Mouse (Mus musculus) layer of hippocampus, postnatal 14 days (tissue): ENCODE measurements around the gene Hspa1a. TPM values are rescaled to one million over a fixed set of nuclear protein-coding genes. Genes with fewer than 3 reads are reported as not detected.
"Not testable (repeated sequence)": the region's sequence is repeated elsewhere in the genome, so short reads cannot be mapped to it uniquely, and the experiment has no call there.

Experiments used
- DNase-seq, 2 experiments: peaks; one replicate each; pipeline ENCODE4 v3.0.0; 2021 to 2022; ENCODE audit warnings: low spot score in 2 of 2, mixed read lengths in 1 of 2
- total RNA-seq, 2 experiments: library from RNA; stranded (reverse); gene quantifications; 2 replicates each; pipeline ENCODE4 v1.2.3; 2021

Gene Hspa1a
- total RNA-seq, 2 experiments from 2014 or later: 12.4 to 13.1 TPM

DNA sequence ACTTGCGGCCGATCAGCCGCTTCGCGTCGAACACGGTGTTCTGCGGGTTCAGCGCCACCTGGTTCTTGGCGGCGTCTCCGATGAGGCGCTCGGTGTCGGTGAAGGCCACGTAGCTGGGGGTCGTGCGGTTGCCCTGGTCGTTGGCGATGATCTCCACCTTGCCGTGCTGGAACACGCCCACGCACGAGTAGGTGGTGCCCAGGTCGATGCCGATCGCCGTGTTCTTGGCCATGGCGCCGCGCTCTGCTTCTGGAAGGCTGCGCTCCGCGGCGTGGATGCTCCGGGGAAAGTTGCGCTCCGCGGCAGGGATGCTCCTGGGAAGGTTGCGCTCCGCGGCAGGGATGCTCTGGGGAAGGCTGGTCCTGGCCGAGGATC is 275 bp downstream of the Hspa1a start:
- DNase-seq: not testable (repeated sequence)

DNA sequence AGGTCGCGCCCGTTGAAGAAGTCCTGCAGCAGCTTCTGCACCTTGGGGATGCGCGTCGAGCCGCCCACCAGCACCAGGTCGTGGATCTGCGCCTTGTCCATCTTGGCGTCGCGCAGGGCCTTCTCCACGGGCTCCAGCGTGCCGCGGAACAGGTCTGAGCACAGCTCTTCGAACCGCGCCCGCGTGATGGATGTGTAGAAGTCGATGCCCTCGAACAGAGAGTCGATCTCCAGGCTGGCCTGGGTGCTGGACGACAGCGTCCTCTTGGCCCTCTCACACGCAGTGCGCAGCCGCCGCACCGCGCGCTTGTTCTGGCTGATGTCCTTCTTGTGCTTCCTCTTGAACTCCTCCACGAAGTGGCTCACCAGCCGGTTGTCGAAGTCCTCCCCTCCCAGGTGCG is 1.1 kb downstream of the Hspa1a start:
- DNase-seq: not testable (repeated sequence)

DNA sequence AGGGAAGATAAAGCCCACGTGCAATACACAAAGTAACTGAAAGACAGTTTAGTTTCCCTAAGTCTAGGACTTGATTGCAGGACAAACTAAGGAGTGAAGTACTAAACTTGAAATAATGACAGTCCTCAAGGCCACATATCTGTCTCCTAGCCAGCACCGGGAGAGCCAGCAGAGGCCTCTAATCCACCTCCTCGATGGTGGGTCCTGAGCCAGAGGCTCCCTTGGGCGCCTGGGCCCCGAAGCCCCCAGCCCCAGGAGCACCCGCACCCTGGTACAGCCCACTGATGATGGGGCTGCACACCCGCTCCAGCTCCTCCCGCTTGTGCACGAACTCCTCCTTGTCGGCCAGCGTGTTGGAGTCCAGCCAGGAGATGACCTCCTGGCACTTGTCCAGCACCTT is 2.1 kb downstream of the Hspa1a start, which contains the start of gene Gm20481:
Gene Gm20481, plus strand, starts transcription at position 91 of the 400 bp plus-strand sequence.
- not testable (repeated sequence) for DNase-seq

DNA sequence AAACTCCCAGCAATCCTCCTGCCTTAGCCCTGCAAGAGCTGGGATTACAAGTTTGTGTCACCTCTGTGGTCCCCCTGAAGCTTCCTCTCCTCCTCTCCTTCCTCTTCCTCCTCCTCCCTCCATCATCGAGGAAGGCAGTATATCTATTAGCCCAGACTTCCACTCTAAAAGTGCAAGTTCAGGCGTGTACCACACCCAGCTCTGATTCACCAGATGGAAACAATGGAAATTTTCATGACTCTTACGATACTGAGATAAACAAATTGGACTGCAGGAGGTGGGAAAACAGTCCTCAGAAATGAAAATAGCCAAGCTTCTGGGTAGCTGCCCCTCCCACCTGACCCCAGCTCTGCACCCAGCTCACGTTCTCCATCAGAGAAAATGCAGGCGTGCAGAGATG is 6.3 kb downstream of the Hspa1a start:
- no peak for DNase-seq

DNA sequence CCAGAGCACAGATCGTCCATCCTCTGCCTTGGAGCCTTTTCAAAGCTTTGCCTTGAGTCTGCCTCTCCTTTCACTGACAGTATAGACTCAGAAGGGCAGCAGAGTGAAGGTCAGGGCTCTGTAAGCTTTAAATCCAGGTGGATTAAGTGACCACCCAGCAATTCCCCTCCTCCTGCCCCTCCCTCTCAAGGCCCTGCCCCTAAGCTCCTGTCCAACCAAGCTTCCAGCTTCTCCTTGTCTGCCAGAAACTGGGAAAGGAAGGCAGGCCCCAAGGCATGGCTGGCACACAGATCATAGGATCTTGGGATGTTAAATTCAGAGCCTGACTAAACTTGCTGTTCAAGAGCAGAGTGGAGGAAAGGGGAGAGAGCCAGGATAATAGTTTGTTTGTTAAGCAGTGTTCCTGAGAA is 7.3 kb downstream of the Hspa1a start:
- no peak for DNase-seq

DNA sequence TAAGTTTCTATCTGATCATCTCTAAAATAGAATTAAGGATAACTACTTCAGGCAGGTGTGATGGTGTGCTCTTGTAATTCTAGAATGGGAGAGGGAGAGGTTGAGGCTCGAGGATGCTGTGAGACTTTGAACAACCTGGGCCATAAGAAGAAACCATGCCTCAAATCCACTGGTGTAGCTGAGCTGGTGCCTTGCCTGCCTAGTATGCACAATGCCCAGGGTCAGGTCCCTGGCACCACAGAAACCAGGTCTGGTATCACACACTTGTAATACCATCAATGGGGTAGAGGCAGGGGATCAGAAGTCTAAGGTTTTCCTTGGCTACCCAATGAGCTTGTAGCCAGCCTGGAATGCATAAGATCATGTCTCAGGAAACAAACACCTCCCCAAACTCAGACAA is 9.1 kb downstream of the Hspa1a start:
- DNase-seq: no peak

DNA sequence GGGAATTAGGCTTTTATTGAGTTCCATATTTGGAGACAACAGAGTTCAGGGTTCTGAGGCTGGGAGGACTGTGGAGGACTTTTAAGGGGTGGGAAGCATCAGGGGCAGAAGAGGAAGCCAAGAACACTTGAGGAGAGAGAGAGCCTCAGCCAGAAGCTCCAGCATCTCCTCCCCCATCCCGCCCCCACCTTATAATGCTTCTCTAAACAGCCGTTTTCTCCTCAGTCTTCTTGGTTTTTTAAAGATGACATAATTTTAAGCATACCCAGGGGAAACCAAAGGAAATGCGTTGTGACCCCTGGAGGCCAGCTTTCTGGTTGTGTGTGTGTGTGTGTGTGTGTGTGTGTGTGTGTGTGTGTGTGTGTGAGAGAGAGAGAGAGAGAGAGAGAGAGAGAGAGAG is 9.8 kb downstream of the Hspa1a start:
- no peak for DNase-seq

DNA sequence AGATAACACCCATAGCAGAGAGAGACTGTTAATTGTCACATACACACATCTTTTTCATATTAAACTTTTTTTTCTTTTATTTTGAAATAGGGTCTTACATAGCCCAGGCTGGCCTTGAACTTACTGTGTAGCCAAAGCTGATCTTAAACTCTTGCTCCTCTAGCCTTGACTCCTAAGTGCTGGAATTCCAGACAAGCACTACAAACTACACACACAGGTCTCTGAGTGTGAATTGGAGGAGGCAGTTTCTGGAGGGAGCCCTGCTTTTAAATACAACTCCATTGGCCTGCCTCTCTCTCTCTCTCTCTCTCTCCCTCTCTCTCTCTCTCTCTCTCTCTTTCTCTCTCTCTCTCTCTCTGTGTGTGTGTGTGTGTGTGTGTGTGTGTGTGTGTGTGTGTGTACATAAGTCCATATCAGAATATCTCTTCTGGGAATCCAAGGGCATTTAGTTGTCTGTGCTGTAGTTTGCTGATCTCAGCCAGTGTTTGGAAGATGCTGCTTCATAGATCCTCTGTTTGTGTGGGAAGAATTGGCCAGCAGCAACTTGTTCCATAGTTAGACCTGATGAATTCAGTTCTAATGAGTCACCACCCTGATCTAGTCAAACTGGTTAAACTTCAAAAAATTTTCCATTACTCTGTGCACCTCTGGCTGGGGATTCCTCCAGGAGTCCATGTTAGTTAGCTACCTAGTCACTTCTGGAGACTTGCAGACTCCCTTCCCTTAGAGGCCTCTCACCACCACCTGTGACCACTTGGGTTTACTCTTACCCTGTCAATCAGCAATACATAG is 11.1 kb downstream of the Hspa1a start:
- no peak for DNase-seq

DNA sequence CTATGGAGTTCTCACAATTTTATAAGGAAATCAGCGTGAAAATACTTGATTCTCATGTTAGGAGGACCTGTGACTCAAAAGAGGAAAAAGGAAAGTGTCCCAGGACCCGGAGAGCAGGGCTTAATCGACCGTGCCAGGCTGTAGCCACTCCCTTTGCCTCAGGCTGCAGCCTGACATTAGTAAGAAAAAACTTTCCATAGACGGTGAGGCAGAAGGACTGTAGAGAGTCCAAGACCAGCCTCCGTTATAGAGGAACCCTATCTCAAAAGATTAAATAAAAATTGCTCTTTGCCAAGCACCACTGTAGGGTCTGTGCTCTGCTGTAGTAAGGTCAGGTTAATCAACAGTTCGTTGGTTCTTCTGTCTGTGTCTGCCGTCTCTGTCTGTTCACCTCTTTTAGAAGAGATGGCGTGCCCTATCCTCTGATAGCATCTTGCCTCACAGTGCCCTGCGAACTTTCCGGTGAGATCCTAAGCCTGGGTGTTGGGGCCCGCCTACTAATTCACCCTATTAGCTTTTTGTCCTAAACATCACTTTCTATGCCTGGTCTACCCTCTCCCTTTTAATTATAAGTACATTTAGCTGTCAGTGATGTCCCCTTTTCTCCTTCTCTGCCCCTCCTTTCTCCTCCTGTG is 12.0 kb downstream of the Hspa1a start:
- DNase-seq: no peak

DNA sequence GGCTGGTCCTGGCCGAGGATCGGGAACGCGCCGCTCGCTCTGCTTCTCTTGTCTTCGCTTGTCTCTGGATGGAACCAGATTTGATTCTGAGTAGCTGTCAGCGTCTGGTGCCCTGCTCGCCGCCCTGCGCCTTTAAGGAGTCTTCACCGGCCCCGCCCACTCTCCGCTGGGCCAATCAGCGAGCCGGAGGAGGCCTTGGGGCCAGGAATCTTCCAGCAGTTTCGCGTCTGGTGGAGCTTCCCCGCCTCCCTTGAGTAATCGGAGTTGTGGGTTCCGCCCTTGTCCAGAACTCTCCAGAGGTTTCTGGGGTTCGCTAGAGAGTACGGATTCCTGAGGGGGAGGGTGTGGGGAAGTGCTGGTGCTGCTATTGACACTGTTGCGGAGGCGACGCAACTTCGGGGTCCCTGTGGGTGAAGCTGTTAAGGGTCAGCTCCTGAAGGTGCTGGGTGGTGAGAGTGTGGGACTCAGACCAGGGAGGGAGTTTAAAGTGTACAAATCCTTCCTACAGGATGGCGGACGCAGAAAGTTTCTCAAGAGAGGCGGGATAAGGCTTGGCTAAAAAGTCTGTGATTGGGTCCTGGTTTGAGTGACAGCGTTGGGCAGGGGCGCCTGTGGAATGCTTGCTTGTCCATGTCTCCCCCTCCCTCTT is 12.7 kb downstream of the Hspa1a start, which contains the start of gene Hspa1b:
Gene Hspa1b, minus strand, starts transcription at position 109 of the 649 bp plus-strand sequence.
- DNase-seq: peak; percentile 73 to 75

DNA sequence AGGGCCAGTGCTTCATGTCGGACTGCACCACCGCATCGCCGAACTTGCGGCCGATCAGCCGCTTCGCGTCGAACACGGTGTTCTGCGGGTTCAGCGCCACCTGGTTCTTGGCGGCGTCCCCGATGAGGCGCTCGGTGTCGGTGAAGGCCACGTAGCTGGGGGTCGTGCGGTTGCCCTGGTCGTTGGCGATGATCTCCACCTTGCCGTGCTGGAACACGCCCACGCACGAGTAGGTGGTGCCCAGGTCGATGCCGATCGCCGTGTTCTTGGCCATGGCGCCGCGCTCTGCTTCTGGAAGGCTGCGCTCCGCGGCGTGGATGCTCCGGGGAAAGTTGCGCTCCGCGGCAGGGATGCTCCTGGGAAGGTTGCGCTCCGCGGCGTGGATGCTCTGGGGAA is 13.2 kb downstream of the Hspa1a start:
- DNase-seq: not testable (repeated sequence)

DNA sequence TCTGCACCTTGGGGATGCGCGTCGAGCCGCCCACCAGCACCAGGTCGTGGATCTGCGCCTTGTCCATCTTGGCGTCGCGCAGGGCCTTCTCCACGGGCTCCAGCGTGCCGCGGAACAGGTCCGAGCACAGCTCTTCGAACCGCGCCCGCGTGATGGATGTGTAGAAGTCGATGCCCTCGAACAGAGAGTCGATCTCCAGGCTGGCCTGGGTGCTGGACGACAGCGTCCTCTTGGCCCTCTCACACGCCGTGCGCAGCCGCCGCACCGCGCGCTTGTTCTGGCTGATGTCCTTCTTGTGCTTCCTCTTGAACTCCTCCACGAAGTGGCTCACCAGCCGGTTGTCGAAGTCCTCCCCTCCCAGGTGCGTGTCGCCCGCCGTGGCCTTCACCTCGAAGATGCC is 14.0 kb downstream of the Hspa1a start:
- not testable (repeated sequence) for DNase-seq

DNA sequence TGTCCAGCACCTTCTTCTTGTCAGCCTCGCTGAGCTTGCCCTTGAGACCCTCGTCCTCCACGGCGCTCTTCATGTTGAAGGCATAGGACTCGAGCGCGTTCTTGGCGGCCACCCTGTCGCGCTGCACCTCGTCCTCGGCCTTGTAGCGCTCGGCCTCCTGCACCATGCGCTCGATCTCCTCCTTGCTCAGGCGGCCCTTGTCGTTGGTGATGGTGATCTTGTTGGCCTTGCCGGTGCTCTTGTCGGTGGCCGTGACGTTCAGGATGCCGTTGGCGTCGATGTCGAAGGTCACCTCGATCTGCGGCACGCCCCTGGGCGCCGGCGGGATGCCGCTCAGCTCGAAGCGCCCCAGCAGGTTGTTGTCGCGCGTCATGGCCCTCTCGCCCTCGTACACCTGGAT is 14.7 kb downstream of the Hspa1a start:
- DNase-seq: not testable (repeated sequence)

DNA sequence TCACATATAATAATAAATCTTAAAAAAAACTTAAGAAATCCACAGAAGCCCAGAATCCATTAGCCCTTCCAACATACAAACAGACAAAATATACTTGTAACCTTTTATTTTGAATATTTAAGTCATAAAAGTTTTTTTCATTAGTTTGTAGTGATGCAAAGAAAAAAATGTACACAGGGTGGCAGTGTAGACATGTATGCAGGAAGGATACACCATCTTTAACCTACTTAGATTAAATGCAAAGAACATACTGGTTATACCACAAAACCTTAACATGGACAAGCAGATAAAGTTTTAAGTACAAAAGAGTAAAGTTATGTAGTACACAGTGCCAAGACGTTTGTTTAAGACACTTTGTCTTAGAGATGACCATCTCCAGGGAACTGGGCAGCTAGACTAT is 15.6 kb downstream of the Hspa1a start:
- DNase-seq: no peak

DNA sequence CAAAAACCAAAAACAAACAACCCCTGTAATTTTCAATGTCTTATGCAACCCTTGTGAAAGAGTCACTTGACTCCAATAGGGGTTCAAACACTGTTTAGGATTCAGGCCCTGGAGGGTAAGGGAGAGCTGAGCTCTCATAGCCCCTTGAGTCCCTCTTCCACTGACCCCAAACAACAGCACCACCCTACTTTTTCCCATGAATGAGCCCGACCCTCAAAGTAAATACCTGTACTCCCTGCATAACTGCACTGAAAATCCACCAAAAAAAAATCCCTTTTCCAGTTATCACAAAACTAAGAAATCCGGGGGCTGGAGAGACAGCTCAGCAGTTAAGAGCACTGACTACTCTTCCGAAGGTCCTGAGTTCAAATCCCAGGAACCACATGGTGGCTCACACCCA is 16.1 kb downstream of the Hspa1a start:
- no peak for DNase-seq

DNA sequence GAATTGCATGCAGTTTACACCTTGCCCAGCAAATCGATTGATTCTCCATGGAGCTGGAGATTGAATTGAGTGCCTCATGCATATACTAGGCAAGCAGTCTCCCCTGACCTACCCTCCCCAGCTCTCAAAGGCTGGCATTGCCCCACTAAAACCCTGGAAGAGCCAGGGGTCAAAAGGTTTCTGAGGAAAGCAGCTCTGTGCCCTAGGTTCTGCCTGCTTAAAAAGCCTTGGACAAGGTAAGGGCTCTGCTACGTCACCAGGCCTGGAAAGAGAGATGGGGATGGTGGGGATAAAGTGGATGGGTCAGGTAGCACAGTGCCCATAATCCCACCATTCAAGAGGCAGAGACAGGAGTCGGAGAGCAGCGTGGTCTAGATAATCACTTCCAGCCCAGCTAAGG is 17.1 kb downstream of the Hspa1a start:
- DNase-seq: no peak

DNA sequence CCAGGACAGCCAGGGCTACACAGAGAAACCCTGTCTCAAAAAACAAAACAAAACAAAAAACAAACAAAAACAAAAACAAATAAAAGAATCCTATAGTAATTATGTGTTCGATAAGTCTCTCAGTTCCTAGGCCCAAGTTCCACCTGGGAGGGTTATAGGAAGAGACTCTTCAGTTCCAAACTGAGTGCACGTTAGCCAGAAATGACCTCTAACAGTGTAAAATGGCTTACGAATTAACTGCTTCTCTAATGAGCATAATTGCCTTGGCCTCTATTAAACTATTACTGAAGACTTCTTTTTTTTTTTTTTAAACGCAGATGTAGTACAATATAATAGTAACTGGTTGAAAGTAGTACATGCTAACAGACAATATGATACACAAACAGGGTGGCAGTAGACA is 18.1 kb downstream of the Hspa1a start:
- DNase-seq: no peak

DNA sequence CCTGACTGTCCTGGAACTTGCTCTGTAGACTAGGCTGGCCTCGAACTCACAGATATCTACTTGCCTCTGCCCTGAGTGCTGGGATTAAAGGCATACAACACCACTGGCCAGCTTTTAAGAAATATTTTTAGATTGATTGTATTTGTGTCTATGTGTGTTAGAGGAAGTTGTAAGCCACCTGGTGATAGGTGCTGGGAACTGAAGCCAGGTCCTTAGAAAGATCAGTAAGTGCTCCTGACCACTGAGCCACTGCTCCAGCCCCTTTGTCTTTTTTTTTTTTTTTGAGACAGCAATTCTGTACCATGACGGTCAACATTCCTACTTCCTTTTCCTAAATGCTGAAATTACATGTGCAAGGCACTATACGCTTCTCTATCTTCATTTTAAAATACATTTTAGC is 18.7 kb downstream of the Hspa1a start:
- DNase-seq: no peak

DNA sequence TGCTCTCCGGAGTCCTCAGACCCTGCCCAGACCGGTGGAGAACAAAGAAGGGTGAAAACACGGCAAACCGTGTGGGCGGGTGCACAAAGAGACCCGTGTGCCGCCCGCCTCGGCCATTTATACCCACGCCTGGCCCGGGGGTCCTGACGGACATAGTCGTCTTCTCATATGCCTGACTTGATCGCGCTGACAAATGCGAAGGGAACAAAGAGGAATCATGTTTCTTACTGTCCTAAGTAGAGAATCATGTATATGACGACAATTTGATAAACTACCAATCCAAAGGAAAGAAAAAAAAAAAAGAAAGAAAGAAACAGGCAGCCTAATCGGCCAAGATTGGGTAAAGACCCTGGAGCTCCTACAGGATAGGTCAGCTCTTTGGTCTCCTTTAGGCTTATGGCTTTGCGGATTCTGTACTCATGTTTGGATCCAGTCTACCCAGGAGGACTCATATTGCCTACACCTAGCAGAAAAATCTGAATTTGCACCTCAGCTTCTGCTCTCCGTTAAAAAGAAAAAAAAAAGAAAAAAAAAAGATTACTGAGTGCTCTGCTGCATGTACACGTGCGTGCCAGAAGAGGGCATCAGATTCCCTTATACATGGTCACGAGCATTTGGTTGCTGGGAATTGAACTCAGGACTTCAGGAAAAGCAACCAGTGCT is 19.4 kb downstream of the Hspa1a start:
- peak; percentile 82 to 84 for DNase-seq

DNA sequence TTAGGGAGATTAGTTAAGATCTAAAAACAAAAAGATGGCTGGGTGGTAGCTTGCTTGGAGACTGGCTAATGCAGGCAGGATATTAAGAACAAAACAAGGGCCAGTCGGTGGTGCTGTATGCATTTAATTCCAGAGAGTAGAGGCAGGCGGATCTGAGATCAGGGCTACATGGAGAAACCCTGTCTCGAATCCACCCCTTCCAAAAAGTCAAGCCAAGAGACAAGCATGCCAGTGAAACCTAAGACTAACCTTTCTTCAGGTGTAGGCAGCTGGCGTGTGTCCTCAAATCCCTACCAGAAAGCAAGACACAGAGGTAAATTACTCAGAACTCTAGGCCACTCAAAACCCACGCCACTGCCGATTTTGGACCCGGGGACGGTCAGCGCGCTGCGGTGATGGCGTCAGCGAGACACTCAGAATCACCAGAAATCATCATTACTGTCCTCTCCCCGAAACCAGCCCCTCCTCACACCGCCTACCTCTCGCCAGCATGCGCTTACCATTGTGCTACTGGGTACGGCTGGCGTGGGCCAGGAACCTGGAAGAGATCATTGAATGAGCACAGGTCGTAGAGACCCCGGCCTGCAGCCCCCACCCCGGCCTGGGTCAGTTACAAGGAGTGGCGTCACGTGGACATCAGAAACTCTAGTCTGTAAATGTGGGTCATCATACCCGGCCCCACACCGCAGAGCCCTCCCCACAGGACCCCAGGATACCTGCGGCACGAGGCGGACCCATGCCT is 20.1 kb downstream of the Hspa1a start:
- DNase-seq: no peak
